Mouse (Mus musculus): ENCODE measurements around the gene Dock4.

Gene Dock4

GRCm38 (mm10) chr12:40759281-40759680 is 313.5 kb downstream of the Dock4 start:
- CTCF ChIA-PET = no interaction called here

- CTCF ChIA-PET = no interaction called here
These were observed 321.6 kb downstream of the Dock4 start for GRCm38 (mm10) chr12:40767258-40767816.

- CTCF ChIA-PET = no interaction called here
These were observed 327.3 kb downstream of the Dock4 start for GRCm38 (mm10) chr12:40773091-40773490.

- CTCF ChIA-PET = no interaction called here
These were observed 335.8 kb downstream of the Dock4 start for GRCm38 (mm10) chr12:40781554-40781953.

GRCm38 (mm10) chr12:40788621-40789111 is 342.9 kb downstream of the Dock4 start:
- CTCF ChIA-PET = no interaction called here

- CTCF ChIA-PET = no interaction called here
These were observed 343.9 kb downstream of the Dock4 start for GRCm38 (mm10) chr12:40789379-40790361.

- CTCF ChIA-PET = no interaction called here
These were observed 345.5 kb downstream of the Dock4 start for GRCm38 (mm10) chr12:40791221-40791620.

- CTCF ChIA-PET = no interaction called here
These were observed 346.5 kb downstream of the Dock4 start for GRCm38 (mm10) chr12:40792184-40792650.

GRCm38 (mm10) chr12:40794066-40794465 is 348.3 kb downstream of the Dock4 start:
- CTCF ChIA-PET = no interaction called here

GRCm38 (mm10) chr12:40794756-40795155 is 349.0 kb downstream of the Dock4 start:
- CTCF ChIA-PET = interaction anchor here (0.6 kb wide), 1 partner anchor 104 kb away, joined by 8 read pairs; no protein-coding TSS in a partner anchor

GRCm38 (mm10) chr12:40795768-40796167 is 350.0 kb downstream of the Dock4 start:
- CTCF ChIA-PET = no interaction called here

GRCm38 (mm10) chr12:40796813-40797491 is 351.2 kb downstream of the Dock4 start:
- CTCF ChIA-PET = no interaction called here

GRCm38 (mm10) chr12:40797561-40798343 is 352.0 kb downstream of the Dock4 start:
- CTCF ChIA-PET = no interaction called here

GRCm38 (mm10) chr12:40798344-40799017 is 352.7 kb downstream of the Dock4 start:
- CTCF ChIA-PET = no interaction called here

GRCm38 (mm10) chr12:40801456-40801855 is 355.7 kb downstream of the Dock4 start:
- CTCF ChIA-PET = no interaction called here

GRCm38 (mm10) chr12:40805257-40805656 is 359.5 kb downstream of the Dock4 start:
- CTCF ChIA-PET = no interaction called here

- CTCF ChIA-PET = no interaction called here
These were observed 362.2 kb downstream of the Dock4 start for GRCm38 (mm10) chr12:40807916-40808315.

- CTCF ChIA-PET = no interaction called here
These were observed 367.7 kb downstream of the Dock4 start for GRCm38 (mm10) chr12:40813474-40813873.

- CTCF ChIA-PET = interaction anchor here (0.7 kb wide), 1 partner anchor 557 kb away, joined by 4 read pairs; no protein-coding TSS in a partner anchor
These were observed 369.1 kb downstream of the Dock4 start for GRCm38 (mm10) chr12:40814659-40815363.

GRCm38 (mm10) chr12:40818046-40818708 is 372.4 kb downstream of the Dock4 start:
- CTCF ChIA-PET = no interaction called here
